27 mouse cellular contexts compared by ENCODE assay signal in genomic region chr11:60297772-60298171, GRCm38 (mm10).
"Had no signal": no experiment of that assay in that cellular context is flagged by ENCODE, and none has a peak within 500 bp of the region (broad histone marks: within the 10 kb centered on the region; RNA-seq: fewer than 3 reads in every experiment).

No protein-coding gene starts in this region.

- H3K9me3 ChIP-seq: heart, embryonic 10.5 days; heart, embryonic 12.5 days; hindbrain, embryonic 10.5 days; hindbrain, embryonic 12.5 days; intestine, embryonic 15.5 days; kidney, embryonic 15.5 days; limb, embryonic 10.5 days; limb, embryonic 12.5 days; liver, embryonic 13.5 days had no signal

- H3K9ac ChIP-seq: heart, embryonic 12.5 days; hindbrain, embryonic 12.5 days; hindbrain, embryonic 14.5 days; intestine, embryonic 15.5 days; kidney, embryonic 15.5 days; limb, embryonic 12.5 days; liver, embryonic 13.5 days had no signal

- H3K27me3 ChIP-seq: heart, embryonic 12.5 days; hindbrain, embryonic 12.5 days; intestine, embryonic 15.5 days; kidney, embryonic 15.5 days; limb, embryonic 12.5 days; liver, embryonic 13.5 days had no signal

- H3K4me2 ChIP-seq: heart, embryonic 12.5 days; hindbrain, embryonic 12.5 days; hindbrain, embryonic 14.5 days; intestine, embryonic 15.5 days; kidney, embryonic 15.5 days; limb, embryonic 12.5 days; liver, embryonic 11.5 days; liver, embryonic 13.5 days had no signal

- H3K36me3 ChIP-seq: heart, embryonic 10.5 days; heart, embryonic 12.5 days; hindbrain, embryonic 10.5 days; hindbrain, embryonic 12.5 days; intestine, embryonic 15.5 days; kidney, embryonic 15.5 days; limb, embryonic 10.5 days; limb, embryonic 12.5 days; liver, embryonic 13.5 days had no signal

- DNase-seq: gastrocnemius, adult 2 months; gastrocnemius, postnatal 10 days; gastrocnemius, postnatal 25 days; heart, adult 18-20 months; heart, postnatal 10 days; heart, postnatal 4 days; kidney, adult 18-20 months; kidney, adult 9 months; kidney, postnatal 25 days; kidney, postnatal 4 days; liver; liver, embryonic 13.5 days had no signal

- ATAC-seq: hindbrain, embryonic 16.5 days; inflammation-experienced regulatory T-cells, adult 6 months; intestine, embryonic 15.5 days; intestine, postnatal 0 days had no signal

- H3K4me3 ChIP-seq: gastrocnemius, adult 2 months; heart, embryonic 10.5 days; heart, embryonic 12.5 days; hindbrain, embryonic 10.5 days; hindbrain, embryonic 12.5 days; intestine, embryonic 15.5 days; kidney, embryonic 15.5 days; left cerebral cortex, adult 2 months; limb, embryonic 10.5 days; limb, embryonic 12.5 days; liver, embryonic 13.5 days had no signal

- H3K27ac ChIP-seq: gastrocnemius, adult 2 months; heart, embryonic 10.5 days; hindbrain, embryonic 10.5 days; hindbrain, embryonic 12.5 days; hindbrain, embryonic 14.5 days; intestine, embryonic 15.5 days; kidney, embryonic 15.5 days; kidney, postnatal 0 days; left cerebral cortex, adult 2 months; limb, embryonic 10.5 days; limb, embryonic 12.5 days had no signal
